Comparison of ENCODE assay signal across 7 mouse cellular contexts in the genomic region with DNA sequence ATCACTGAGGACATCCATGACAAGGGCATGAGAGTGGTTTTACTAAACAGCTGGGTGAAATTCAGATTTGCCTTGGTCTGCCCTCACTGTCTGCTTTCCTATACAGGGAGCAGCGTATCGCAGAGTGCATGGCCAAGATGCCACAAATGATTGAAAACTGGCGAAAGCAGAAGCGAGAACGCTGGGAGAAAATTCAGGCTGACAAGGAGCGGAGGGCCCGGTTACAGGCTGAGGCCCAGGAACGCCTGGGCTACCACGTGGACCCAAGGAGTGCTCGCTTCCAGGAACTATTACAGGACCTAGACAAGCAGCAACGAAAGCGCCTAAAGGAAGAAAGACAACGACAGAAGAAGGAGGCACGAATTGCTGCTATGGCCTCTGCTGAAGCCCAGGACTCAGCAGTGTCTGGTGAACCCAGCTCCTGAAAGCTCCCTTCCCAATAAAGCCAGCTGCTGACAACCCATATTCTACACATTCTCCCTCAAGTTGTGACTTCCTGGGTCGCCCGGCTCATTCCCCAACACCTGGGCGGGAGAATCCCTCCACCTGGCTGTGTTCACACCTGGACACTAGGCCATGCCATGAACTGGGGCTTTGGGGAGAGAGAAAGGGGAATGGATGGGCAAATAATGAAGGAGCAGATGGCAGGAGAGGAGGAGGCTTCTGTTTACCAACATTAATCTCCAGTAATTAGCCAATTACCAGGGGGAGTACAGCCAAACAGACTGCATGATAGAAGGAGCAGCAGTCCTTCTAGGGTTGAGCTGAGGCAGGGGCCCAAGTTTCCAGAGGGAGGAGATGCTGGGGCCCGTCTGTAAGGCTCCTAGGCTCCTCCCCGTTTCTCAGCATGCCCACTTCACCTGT. TPM values are rescaled to one million over a fixed set of nuclear protein-coding genes. Genes with fewer than 3 reads are reported as not detected.
DNase-seq lines count a peak whose midpoint lies in the region; ATAC-seq lines count a peak whose summit lies in the region.

No protein-coding gene starts in this region.

- WGBS in embryonic facial prominence, embryonic 12.5 days = 86% methylated on average over 19 of the region's 19 CpGs
- WGBS in hindbrain, embryonic 14.5 days = 88% methylated on average over 19 of the region's 19 CpGs
- 86% methylated on average over 19 of the region's 19 CpGs for WGBS in midbrain, embryonic 15.5 days

- H3K4me2 ChIP-seq in embryonic facial prominence, embryonic 12.5 days (replicated peaks) = no peak overlapping the region
- H3K4me2 ChIP-seq in hindbrain, embryonic 14.5 days (replicated peaks) = no peak overlapping the region
- no peak overlapping the region for H3K4me2 ChIP-seq in midbrain, embryonic 15.5 days

- peak; percentile 43 to 73 for DNase-seq in layer of hippocampus, postnatal 14 days (ENCODE audit: low spot score in 2 of 2)
- no peak for DNase-seq in layer of hippocampus, adult 9-11 months
- DNase-seq in hindbrain, embryonic 14.5 days (ENCODE audit: low spot score) = no peak
- DNase-seq in ovary, postnatal 36 days (ENCODE audit: low spot score) = no peak
- no peak for DNase-seq in urinary bladder, postnatal 14 days (ENCODE audit: low spot score)

- H3K4me1 ChIP-seq in embryonic facial prominence, embryonic 12.5 days = peaks cover 27% of the 10 kb centered on the region
- peaks cover 12% of the 10 kb centered on the region for H3K4me1 ChIP-seq in hindbrain, embryonic 14.5 days (replicated peaks; ENCODE audit: control insufficient read depth, insufficient read depth, low read length)
- peaks cover 19% of the 10 kb centered on the region for H3K4me1 ChIP-seq in midbrain, embryonic 15.5 days

- H3K9ac ChIP-seq in embryonic facial prominence, embryonic 12.5 days = no peak overlapping the region
- no peak overlapping the region for H3K9ac ChIP-seq in hindbrain, embryonic 14.5 days
- H3K9ac ChIP-seq in midbrain, embryonic 15.5 days = no peak overlapping the region

- H3K27ac ChIP-seq in embryonic facial prominence, embryonic 12.5 days = no peak overlapping the region
- peak overlapping the region; percentile 76 for H3K27ac ChIP-seq in hindbrain, embryonic 14.5 days
- H3K27ac ChIP-seq in midbrain, embryonic 15.5 days = peak overlapping the region; percentile 46

- H3K36me3 ChIP-seq in embryonic facial prominence, embryonic 12.5 days = peaks cover 54% of the 10 kb centered on the region
- H3K36me3 ChIP-seq in hindbrain, embryonic 14.5 days (replicated peaks; ENCODE audit: control insufficient read depth, insufficient read depth) = peaks cover 56% of the 10 kb centered on the region
- H3K36me3 ChIP-seq in midbrain, embryonic 15.5 days (replicated peaks) = peaks cover 41% of the 10 kb centered on the region

- H3K9me3 ChIP-seq in embryonic facial prominence, embryonic 12.5 days = no peaks in the 10 kb centered on the region
- H3K9me3 ChIP-seq in hindbrain, embryonic 14.5 days (ENCODE audit: control insufficient read depth, low read length) = no peaks in the 10 kb centered on the region
- H3K9me3 ChIP-seq in midbrain, embryonic 15.5 days = no peaks in the 10 kb centered on the region

- ATAC-seq in embryonic facial prominence, embryonic 12.5 days (ENCODE audit: insufficient number of reproducible peaks, insufficient read depth, low FRiP score, low TSS enrichment) = no peak
- 0 out of 2 replicates have a peak, but pooled peaks have one; percentile 39 for ATAC-seq in hindbrain, embryonic 14.5 days (ENCODE audit: low FRiP score)
- ATAC-seq in midbrain, embryonic 15.5 days (replicated peaks) = no peak

- H3K4me3 ChIP-seq in embryonic facial prominence, embryonic 12.5 days = 0 out of 2 replicates have a peak overlapping the region, but pooled peaks have one; percentile 9
- H3K4me3 ChIP-seq in hindbrain, embryonic 14.5 days (replicated peaks; ENCODE audit: low read length) = no peak overlapping the region
- no peak overlapping the region for H3K4me3 ChIP-seq in midbrain, embryonic 15.5 days

- no peaks in the 10 kb centered on the region for H3K27me3 ChIP-seq in embryonic facial prominence, embryonic 12.5 days
- H3K27me3 ChIP-seq in hindbrain, embryonic 14.5 days (ENCODE audit: control insufficient read depth, insufficient read depth, low read length) = no peaks in the 10 kb centered on the region
- no peaks in the 10 kb centered on the region for H3K27me3 ChIP-seq in midbrain, embryonic 15.5 days (replicated peaks)

RNA-seq across cellular contexts. Expression of gene Gadd45gip1, which starts 2.9 kb away (rescaled TPM):
- total RNA-seq in layer of hippocampus, postnatal 14 days (2021) = 10 to 100 TPM; 19.4 to 20.4 TPM
- 46.7 and 46.8 TPM in 2 replicates for polyA plus RNA-seq in embryonic facial prominence, embryonic 12.5 days (2016; fragmentation: Nextera tagmentation; extraction: Ambion mirVana)
- 35.0 and 37.4 TPM in 2 replicates for polyA plus RNA-seq in hindbrain, embryonic 14.5 days (2014; fragmentation: Nextera tagmentation; extraction: Ambion mirVana)
- 35.5 and 36.1 TPM in 2 replicates for polyA plus RNA-seq in midbrain, embryonic 15.5 days (2015; fragmentation: Nextera tagmentation; extraction: Ambion mirVana)

RNA-seq across cellular contexts. Expression of gene Rad23a, which starts 6.2 kb away (rescaled TPM):
- 10 to 100 TPM; 59.4 to 64.8 TPM for total RNA-seq in layer of hippocampus, postnatal 14 days (2021)
- polyA plus RNA-seq in embryonic facial prominence, embryonic 12.5 days (2016; fragmentation: Nextera tagmentation; extraction: Ambion mirVana) = 96.0 TPM in 2 replicates
- polyA plus RNA-seq in hindbrain, embryonic 14.5 days (2014; fragmentation: Nextera tagmentation; extraction: Ambion mirVana) = 75.7 and 81.1 TPM in 2 replicates
- polyA plus RNA-seq in midbrain, embryonic 15.5 days (2015; fragmentation: Nextera tagmentation; extraction: Ambion mirVana) = 88.2 and 91.7 TPM in 2 replicates

RNA-seq across cellular contexts. Expression of gene Dand5, which starts 11.6 kb away (rescaled TPM):
- 1 to 10 TPM; 7.4 to 8.6 TPM for total RNA-seq in layer of hippocampus, postnatal 14 days (2021)
- 5.3 and 5.5 TPM in 2 replicates for polyA plus RNA-seq in embryonic facial prominence, embryonic 12.5 days (2016; fragmentation: Nextera tagmentation; extraction: Ambion mirVana)
- 13.5 and 14.6 TPM in 2 replicates for polyA plus RNA-seq in hindbrain, embryonic 14.5 days (2014; fragmentation: Nextera tagmentation; extraction: Ambion mirVana)
- polyA plus RNA-seq in midbrain, embryonic 15.5 days (2015; fragmentation: Nextera tagmentation; extraction: Ambion mirVana) = 12.3 and 13.4 TPM in 2 replicates

RNA-seq across cellular contexts. Expression of gene Calr, which starts 12.5 kb away (rescaled TPM):
- 100 to 1,000 TPM; 453 to 590 TPM for total RNA-seq in layer of hippocampus, postnatal 14 days (2021)
- polyA plus RNA-seq in embryonic facial prominence, embryonic 12.5 days (2016; fragmentation: Nextera tagmentation; extraction: Ambion mirVana) = 919 and 944 TPM in 2 replicates
- 574 and 709 TPM in 2 replicates for polyA plus RNA-seq in hindbrain, embryonic 14.5 days (2014; fragmentation: Nextera tagmentation; extraction: Ambion mirVana)
- 669 and 673 TPM in 2 replicates for polyA plus RNA-seq in midbrain, embryonic 15.5 days (2015; fragmentation: Nextera tagmentation; extraction: Ambion mirVana)

RNA-seq across cellular contexts. Expression of gene Farsa, which starts 22.6 kb away (rescaled TPM):
- 10 to 100 TPM; 55.3 to 58.4 TPM for total RNA-seq in layer of hippocampus, postnatal 14 days (2021)
- 106 and 108 TPM in 2 replicates for polyA plus RNA-seq in embryonic facial prominence, embryonic 12.5 days (2016; fragmentation: Nextera tagmentation; extraction: Ambion mirVana)
- 87.8 and 93.4 TPM in 2 replicates for polyA plus RNA-seq in hindbrain, embryonic 14.5 days (2014; fragmentation: Nextera tagmentation; extraction: Ambion mirVana)
- polyA plus RNA-seq in midbrain, embryonic 15.5 days (2015; fragmentation: Nextera tagmentation; extraction: Ambion mirVana) = 126 and 127 TPM in 2 replicates

Comparison
In these comparisons a context has a peak if more than half of its experiments do, and no peak if none do; other contexts are left out.
1. DNase-seq: peak in layer of hippocampus, postnatal 14 days (2 of 2); none in layer of hippocampus, adult 9-11 months (single experiment), hindbrain, embryonic 14.5 days (single experiment), ovary, postnatal 36 days (single experiment) and urinary bladder, postnatal 14 days (single experiment).